Mouse (Mus musculus) cerebellum, adult 9-11 months (tissue): Measurements from ENCODE around the gene Fars2.
A peak's percentile ranks its signal among the peaks of the same experiment; 100 is the strongest.

Experiments used
- DNase-seq: peaks from one replicate; pipeline ENCODE4 v3.0.0; 2022

Fars2 gene

DNA sequence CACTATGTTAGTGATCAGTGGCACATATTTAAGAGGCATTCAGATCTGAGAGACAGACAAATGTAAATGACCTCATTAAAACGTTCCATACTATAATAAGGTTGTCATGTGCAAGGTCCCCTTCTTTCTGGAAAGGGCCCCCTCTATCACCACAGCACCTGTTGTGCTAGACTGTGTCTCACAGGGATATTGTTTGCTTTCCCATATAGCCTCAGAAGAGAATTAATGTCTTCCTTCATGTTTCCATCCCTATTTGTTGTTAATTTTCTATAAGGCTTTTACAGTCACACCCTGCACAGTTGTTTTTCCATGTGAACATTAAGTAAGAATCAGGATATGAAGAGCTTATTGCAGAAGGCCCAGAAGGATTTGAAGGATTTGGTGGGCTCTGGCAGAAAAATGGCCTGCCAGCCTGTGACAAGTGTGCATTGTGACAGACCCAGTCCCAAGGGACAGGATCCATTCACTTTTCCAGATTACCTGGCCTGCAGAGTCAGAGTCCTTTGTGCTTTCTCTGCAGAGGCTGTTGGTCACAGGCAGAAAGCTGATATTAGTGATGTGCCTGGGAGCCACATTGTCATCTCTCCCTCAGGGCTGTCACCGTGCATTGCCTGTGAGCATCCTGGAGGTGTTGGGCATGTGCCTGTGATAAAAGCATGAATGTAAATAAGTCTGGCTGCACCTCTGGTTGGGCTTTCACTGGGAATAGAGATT, 352.4 kb downstream of the Fars2 start:
- no peak for DNase-seq

DNA sequence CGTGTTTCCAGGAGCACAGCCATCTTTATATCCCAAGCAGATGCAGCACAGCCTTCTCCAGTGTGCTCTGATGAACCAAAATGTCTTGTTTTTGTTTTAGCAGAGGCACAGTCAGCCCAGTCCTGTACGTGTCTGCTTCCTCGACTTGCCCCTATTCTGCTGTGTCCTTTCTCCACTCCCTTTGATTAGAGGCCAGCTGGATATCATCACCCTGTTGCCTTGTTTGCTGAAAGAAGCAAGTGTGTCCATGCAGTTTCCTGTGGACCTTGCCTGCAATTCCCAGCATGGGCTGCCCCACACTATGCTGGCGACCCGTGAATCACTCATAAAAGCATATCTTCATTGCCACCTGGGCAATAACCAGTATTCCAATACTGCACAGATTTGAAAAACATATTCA, 360.4 kb downstream of the Fars2 start:
- DNase-seq = no peak

DNA sequence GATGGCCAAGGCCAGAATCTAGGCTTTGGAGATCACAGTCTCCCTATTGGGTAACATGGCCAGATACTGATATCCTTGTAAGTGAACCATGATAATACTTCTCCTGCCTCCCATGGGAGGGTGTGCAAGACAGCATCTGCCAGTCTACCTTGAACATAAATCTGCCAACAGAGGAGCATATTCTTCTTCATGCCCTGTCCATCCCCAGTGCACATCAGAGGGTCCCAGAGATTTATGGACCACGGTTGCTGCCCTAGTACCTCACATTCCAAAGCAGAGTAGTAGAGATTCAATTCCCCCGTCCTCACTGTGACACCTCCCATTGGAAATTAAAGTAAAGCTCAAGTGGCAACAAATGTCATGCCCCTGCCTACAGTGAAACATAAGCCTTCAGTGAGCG, 361.0 kb downstream of the Fars2 start:
- DNase-seq = no peak

DNA sequence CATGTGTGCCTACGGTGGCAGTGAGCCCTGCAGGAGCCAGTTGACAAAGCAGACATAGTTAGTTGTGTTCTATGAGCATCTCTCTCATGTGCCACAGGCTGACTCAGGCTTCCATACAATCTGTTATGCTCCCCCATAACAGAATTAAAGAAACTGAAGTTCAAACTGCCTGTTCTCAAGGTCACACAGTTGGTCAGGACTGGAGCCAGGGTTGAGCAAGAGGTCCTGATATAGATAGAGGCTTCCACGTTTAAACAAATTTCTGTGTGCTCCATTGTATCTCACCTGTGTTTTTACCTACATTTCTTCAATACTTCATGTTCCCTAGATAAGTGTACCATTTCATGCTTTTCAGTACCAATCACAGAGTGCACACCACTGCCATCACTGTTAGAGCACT, 362.9 kb downstream of the Fars2 start:
- DNase-seq = no peak

DNA sequence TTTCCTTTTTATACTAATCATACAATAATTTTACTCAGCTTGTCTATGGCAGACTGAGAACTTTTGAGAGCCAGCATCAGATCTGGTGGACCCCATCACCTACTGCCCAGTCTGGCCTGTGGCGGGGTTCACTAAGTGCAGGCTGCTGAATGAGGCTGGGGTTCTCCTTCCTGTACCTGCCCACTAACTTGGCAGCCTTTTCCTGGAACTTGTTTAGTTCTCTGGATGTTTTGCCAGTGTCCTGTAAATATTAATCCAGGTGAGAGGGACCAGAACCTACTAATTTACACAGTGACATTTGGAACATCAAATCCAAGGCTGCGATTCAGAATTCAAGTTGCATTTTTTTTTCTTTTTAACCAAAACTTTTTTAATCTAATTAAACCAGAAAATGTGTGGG, 367.2 kb downstream of the Fars2 start:
- no peak for DNase-seq

DNA sequence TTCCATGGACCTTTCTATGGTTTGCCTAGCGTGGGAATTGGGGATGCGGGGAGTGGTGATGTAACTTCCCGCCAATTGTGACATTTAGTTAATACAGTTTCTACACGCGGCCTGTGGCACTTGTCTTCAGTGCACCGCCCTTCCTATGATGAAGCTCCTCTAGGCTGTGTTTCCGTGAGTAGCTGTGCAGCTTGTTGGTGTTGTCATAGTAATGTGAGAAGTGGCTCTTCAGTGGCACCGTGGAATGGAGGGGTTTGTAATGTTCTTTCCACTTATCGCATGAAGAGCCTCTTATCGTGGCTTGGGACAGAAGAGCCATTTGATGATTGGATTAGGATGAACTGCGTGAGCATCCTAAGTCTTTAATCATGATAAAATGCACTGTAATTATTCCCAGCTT, 369.5 kb downstream of the Fars2 start:
- no peak for DNase-seq

DNA sequence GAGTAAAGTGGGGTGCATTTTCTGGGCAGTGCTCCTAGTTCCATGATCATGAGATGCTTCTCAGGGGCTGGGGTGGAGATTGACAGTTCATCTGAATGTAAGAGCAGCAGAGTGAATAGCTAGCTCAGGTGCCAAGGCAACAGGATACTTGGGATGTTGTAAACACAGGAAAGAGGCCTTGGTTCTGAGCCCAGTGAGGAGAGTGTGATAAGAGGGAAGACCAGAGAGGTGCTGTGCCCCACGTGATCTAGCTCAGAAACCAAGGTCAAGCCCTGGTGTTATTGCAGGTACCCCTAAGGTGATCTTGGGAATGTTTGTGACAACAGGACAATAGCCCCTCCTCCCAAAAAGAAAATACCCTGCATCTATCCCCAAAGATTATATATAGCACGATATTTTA, 372.2 kb downstream of the Fars2 start:
- DNase-seq = no peak

DNA sequence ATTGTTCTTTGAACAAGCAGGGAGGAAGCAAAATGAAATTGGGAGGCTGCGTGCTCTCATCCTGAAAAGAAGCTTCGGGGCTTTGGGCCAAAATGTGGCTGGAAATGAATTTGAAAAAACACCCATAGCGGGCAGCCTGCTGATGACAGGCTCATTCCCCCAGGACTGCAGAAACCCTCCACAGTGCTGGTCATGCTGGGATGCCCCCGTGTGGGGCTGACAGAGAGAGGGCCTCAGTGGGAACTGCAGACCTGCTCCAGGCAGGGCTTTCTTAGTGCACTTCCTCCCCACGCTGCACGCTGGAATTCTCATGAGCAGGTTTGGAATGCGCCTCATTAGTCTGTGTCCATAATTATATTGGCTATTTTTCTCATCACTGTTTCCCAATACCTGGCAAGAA, 373.4 kb downstream of the Fars2 start:
- DNase-seq = peak; percentile 4

DNA sequence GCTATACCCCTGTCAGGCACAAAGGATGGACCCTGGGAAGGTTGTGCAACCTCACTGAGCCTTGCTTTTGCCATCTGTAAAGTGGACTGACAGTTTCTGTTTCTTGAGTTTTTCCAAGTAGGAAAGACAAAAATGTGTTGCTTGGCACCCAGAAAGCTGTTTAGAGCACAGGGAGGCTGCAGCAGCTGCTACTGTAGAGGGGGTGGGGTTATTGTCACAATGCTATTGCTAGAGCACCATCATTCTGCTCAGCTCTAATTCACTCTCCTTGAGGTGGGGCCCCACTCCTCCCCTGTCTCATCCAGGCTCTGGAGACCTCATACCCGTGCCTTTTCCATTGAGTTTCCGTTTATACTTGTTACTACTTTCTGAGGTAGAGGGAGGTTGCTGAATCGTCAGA, 375.2 kb downstream of the Fars2 start:
- no peak for DNase-seq

DNA sequence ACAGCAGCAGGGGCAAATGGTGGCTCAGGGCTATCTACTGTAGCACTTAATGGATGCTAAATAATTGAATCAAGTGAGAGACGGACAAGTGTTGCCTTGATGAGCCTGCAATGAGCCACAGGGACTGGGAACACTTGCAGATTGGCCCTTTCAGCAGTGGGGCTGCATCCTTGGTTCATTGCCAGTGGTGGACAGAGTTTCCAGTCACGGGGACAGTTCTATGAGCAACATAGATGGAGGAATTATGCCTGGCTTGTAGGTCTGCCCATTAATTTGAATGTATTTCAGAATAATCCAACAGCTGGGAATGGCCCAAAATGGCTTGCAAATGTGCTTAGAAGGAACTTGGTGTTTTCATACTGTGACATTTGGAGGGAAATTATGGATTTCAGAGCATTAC, 376.1 kb downstream of the Fars2 start:
- peak; percentile 5 for DNase-seq

DNA sequence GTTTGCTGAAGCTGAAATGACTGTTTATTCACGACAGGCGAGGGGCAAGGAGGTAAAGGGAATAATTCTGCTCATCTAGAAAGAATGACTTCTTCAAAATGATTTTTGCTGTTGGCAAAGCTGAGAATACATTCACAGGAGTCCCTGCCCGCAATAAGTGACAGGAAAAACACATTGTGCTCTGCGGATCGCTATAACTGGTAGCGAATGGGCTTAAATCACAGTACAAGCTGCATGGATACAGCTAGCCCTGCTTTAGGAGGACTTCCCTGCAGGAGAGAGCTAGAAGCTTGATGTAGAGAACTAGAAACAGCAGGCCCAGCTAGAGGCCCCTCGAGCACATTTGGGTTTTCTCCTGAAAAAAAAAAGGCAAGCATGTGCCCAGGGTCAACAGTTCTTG, 376.6 kb downstream of the Fars2 start:
- DNase-seq = no peak

DNA sequence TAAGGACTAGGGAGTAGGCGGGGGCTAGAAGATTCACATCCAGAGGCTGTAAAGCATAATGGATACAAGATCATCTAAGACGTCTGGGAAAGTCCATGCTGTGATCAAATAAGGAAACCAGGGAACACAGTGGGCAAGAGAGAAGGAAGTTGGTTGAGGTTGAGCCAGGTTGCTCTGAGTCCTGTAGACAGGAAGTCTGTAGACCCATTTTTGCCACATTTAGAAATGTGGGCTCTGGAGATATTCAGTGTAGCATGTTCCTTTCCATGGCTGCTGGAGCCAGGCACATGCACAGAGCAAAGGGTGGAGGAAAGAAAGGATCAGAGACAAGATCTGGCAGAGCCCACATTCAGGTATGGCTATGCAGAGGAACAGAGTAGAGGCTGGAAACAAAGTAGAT, 378.8 kb downstream of the Fars2 start:
- DNase-seq = no peak

DNA sequence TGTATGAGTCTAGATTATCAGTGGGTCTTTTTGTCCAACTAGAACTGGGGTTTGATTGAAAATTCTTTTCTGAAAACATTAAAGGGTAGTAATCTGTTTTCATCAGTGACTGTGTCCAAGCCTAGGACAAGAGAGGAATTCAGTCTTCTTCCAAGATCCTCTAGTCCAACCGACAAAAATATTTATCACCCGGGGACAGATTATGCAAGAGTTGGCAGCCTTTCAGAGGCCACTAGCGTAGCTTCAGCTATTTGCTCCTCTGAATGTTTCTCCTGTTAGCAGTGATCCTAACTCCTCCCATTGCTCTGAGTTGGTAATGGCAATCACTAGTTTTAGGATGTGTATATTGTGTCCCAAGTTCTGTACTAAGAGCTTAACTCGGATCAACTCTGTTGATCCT, 380.1 kb downstream of the Fars2 start:
- peak; percentile 30 for DNase-seq

DNA sequence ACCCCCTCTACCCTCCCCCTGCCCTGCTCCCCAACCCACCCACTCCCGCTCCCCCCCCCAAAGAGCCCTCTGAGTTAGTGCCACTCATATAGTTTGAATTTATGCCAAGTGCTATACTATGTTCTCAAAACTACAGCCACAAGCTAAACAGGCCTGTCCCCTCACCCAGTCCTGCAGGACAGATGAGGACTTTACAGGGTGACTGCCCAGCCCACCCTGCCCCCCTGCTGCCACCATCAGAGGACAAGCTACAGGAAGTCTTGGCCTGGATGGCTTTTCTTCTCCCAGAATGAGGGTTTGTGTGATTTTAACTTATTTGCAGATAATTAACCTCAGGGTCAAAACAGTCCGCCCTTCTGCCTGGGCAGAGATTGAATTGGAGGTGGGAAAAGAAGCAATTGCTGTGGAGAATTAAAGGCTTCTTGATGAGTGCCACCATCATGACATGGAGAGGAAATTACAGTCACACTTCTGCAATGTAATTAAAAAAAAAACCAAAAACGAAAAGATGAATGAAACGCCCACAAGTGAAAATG, 383.2 kb downstream of the Fars2 start:
- no peak for DNase-seq

DNA sequence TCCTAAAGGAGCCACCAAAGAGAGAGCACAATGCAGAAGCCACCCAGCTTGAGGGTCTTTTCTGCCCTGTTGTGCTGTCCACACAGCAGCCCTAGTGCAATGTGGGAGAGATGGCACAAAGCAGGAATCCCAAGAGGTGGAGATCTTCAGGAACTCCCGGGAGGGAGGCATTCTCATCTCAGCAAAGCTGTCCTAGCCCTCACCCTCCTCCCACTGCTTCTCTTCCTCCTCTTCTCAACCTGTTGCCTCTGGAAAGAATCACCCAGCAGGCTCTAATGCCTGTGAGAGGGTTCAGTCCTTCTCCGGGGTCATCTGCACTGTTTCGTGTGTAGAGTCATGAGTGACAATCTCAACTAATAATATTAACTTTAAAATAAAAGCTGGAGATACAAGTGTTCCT, 386.3 kb downstream of the Fars2 start:
- DNase-seq = no peak

DNA sequence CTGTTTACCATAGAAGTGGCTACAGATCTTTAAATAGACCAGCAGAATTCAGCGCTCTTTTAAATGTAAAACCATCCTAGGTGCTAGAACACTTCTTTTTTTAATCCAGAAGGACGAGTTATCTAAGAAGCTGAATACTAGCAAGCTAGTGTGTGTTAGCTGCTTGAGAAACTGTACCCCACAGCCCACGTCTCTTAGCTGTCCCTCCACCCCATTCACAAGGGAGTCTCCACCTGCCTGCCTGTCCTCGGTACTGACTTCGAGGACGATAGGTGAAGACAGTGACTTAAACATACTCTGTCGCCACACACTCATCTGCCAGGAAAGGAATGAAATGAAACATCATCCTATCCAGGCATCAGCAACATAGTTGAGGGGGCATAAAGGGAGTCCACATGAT, 386.8 kb downstream of the Fars2 start:
- no peak for DNase-seq

DNA sequence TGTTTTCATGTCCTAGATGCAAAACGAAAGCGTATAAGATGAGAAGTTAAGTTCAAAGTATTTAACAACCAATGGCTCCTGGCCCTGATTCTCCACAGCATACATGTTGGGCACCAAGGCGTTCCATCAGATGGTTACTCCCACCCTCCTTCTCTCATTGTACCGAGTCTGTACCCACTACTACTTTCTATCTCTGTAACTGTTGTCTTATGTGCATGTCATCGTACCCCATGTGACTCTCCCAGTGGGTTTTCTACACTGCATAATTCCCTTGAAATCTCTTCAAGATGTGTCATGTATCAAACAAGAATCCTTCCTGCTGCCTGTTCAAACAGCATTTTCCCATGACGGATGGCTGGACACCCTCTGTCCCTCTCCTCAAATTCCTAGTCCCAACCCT, 388.5 kb downstream of the Fars2 start:
- no peak for DNase-seq

DNA sequence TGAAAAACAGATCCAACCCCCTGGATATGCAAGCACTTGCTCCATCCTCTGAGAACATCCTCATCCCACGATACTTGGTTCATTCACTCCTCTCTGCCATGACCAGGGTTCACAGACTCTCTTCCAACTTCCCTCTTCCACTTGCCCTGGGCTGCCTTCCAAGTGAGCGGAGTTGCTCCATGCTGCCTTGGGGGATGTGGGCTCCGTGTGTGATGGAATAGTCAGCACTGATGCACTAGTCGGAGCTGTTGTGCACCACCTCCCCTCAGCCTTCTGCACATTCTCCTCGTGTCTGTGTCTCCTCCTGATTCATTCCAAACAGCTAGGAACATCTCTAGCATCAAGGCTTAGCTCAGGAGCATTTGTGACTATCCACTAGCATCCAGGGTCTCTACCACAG, 389.1 kb downstream of the Fars2 start:
- DNase-seq = no peak

DNA sequence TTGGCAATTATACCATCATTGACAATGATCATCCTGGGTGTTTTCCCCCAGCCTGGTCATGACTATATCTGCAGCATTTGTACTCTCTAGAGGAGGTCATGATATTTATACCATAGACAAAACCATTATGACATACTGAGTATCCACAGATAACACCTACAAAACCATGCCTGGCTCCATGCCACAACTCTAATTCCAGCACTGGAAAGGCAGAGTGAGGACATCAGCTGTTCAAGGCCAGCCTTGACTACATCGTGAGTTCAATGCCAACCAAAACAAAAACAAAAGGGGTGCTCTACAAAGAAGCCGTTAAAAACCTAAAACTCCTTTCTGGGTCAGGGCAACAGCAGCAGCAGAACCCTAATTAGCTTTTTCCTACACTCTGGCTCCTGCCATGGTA, 392.9 kb downstream of the Fars2 start:
- no peak for DNase-seq

DNA sequence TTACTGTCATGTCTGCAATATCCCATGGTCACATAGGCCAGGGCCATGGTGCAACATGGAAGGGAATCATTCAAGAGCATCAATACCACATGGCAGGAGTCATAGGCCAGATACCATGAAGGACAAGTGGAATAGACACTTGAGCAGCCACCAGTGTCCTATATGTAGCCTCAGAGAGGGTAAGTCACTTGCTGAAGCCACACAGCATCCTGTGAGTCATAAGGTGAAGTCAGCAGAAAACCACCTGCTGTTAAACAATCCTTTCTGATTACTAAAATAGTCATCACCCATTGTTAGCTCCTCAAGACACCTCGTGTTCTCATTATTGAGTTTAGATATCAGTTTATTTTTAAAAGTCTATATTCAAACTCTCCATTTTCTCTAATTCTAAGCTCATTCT, 395.9 kb downstream of the Fars2 start:
- no peak for DNase-seq

DNA sequence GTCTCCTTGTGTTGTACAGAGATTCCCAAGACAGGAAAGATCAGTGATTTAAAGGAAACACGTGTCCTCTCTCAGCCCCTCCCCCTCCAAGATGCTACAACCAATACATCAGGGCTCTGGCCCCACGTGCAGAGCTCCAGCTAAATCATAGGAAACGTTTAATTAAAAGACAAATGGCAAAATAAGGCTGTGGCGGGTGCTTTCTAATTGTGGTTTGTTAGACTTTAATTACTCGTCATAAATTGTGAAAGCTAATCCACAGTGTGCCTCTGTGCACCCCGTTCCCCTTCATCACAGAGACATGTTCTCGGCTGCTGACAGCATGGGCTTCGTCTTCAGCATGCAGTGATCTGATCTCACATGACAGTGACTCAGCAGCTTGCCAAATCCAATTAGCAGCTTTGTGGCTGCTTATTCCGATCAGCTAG, 400.9 kb downstream of the Fars2 start:
- no peak for DNase-seq

DNA sequence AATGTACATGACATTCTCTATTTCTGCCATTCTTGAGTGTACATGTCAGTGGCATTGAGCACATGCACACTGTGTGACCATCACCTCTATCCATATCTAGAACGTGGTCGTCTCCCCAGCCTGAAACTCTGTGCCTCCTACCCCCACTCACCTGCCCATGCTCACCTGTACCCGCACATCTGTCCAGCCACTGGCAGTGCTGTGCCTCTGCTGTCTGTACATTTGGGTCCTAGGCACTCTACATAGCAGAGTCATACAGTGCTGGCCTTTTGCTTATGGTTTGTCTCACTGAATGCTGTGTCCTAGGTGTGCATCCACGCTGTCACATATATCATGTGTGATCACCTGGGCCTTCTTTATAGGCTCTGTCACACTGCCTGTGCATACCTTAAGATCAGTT, 410.5 kb downstream of the Fars2 start:
- no peak for DNase-seq

DNA sequence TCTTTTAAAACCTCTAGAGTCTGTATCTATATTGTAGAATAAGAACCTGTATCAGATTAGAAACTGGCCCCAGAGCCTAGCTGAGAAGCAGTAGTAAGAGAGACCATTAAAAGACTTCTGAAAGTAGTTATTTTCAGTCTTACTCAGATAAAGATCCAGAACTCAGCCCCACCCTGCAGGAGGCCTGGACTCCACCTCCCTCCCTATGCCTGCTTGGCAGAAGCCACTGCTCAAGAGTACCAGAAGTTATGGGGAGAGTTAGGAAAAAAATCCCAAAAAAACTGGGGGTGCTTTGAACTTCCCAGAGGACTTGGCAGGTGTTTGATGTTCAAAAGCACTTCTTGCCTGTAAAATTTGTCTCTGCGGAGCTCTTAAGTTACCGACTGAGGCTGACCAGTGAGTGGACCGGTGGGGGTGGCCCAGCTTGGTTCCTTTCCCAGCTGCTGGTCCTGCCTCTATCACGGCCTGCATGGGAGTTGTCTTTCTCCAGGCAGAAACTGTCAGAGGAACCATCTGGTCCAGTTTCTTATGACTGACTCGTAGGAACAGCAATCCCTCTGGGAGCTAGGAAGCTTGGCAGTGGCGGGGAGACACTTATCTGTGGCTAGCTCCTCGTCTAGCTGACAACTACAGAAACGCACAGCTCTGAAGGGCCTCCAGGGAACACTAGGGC, 411.1 kb downstream of the Fars2 start:
- no peak for DNase-seq

DNA sequence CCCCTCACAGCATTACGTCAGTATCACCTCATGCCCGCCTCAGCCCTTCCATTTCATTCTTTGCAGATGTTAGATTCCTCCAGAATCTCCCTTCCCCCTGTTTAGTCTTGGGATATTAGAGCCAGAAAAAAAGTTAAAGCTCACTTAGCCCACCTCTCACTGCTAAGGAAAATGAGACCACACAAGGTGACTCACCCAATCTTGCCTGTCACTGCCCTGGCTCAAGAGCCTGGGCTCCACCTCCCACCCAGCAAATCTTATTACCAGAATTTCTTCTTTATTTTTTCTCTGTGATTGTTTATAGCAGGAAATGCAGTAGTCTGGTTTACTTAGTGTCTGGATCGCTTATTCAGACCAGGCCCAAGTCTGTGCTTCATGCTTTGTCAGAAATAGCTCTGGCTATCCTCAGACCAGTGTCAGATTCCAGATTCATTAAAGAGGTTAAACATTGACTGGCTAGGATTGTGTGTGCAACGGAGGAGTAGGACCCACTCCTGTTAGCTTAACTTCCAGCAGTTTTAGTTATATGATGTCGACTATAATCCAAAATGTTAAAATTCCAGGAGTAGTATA, 412.3 kb downstream of the Fars2 start:
- no peak for DNase-seq
